Mouse (Mus musculus): ENCODE data around the gene Itsn1. TPM values are rescaled to one million over a fixed set of nuclear protein-coding genes. Genes with fewer than 3 reads are reported as not detected.

The Itsn1 gene
- total RNA-seq, 2 experiments from 2014 or later = 127 to 135 TPM

GRCm38 (mm10) chr16:91866258-91866634 lies 137.2 kb downstream of the Itsn1 start:
- DNase-seq (ENCODE audit: low spot score in 2 of 2) = no peak

DNA sequence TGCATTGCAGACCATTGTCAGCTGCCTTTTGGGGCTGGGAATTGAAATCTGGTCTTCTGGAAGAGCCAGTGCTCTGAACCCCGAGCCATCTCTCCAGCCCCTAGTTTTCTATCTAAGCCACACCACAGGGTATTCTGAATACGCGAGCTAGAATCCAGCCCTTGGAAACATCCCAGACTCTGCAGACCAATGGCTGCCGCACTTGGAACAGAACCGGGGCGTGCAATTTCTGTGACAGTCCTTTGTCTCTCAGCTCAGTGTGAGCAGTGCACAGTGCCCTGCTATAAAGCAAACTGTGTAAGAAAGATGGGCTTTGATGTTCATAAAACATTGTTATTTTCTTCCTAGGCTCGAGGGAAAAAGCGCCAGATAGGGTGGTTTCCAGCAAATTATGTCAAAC lies 138.6 kb downstream of the Itsn1 start:
- DNase-seq (ENCODE audit: low spot score in 2 of 2) = no peak

GRCm38 (mm10) chr16:91868943-91869911 lies 140.1 kb downstream of the Itsn1 start:
- DNase-seq (ENCODE audit: low spot score in 2 of 2) = no peak

DNA sequence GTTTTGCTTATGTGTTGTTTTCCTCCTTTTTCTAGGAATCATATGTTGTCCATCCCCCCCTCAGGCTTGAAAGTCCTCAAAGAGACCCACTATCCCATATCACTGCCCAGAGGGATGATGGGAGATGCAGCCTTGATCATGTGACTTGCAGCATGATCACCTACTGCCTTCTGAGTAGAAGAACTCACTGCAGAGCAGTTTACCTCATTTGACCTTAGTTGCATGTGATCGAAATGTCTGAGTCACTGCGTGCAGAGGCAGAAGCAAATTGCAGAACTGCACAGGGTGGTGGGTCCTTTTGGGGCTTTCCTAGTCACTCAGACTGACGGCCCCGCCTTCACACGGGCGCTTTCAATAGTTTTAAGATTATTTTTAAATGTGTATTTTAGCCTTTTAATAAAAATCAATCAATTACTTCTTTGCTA lies 141.1 kb downstream of the Itsn1 start:
- DNase-seq (ENCODE audit: low spot score in 2 of 2) = no peak

GRCm38 (mm10) chr16:91871188-91871587 lies 142.1 kb downstream of the Itsn1 start:
- no peak for DNase-seq (ENCODE audit: low spot score in 2 of 2)

GRCm38 (mm10) chr16:91873695-91874094 lies 144.6 kb downstream of the Itsn1 start:
- DNase-seq (ENCODE audit: low spot score in 2 of 2) = no peak

DNA sequence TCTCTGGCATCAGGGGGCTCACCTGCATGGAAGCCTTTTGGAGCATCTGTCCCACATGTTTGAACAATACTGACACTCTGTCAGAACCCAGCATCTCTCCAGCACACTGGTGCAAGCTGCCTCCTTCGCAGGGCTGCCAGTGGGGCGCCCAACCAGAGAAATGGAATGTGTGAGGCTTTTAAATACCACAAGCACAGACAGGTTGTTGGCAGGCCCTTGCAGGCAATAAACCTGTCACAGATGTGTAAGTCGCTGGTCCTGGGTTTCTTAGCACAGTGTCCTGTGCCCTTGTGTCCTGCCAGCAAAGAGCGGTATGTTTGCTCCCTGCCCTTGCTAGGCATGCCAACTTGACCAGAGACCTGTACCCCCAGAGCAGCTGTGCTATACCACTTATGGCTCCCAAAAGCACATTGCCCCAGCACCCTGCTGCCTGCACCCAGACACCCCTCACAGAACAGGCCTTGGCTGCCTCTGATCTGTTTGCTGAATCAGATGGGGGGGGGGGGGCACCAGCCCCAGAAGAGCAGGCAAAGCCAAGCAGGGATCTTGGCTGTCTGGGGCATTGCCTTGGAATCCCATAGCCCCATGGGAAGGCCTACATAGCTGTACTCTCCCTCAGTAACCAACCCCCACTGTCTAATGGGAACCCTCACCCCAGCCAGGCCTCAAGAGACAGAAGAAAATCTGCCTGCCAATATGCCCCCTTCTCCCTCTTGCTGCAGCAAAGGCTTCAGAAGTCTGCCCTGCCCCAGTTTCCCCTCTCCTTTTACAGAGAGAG lies 146.7 kb downstream of the Itsn1 start:
- DNase-seq (ENCODE audit: low spot score in 2 of 2) = no peak

GRCm38 (mm10) chr16:91876457-91876856 lies 147.4 kb downstream of the Itsn1 start:
- no peak for DNase-seq (ENCODE audit: low spot score in 2 of 2)

- no peak for DNase-seq (ENCODE audit: low spot score in 2 of 2)
Measured at GRCm38 (mm10) chr16:91879101-91879500, 150.0 kb downstream of the Itsn1 start.

- no peak for DNase-seq (ENCODE audit: low spot score in 2 of 2)
Measured at GRCm38 (mm10) chr16:91880869-91881767, 152.0 kb downstream of the Itsn1 start.

GRCm38 (mm10) chr16:91882168-91882859 lies 153.2 kb downstream of the Itsn1 start:
- DNase-seq (ENCODE audit: low spot score in 2 of 2) = no peak

- no peak for DNase-seq (ENCODE audit: low spot score in 2 of 2)
Measured at GRCm38 (mm10) chr16:91883636-91884035, 154.6 kb downstream of the Itsn1 start.

- no peak for DNase-seq (ENCODE audit: low spot score in 2 of 2)
Measured at GRCm38 (mm10) chr16:91884196-91884595, 155.1 kb downstream of the Itsn1 start.

DNA sequence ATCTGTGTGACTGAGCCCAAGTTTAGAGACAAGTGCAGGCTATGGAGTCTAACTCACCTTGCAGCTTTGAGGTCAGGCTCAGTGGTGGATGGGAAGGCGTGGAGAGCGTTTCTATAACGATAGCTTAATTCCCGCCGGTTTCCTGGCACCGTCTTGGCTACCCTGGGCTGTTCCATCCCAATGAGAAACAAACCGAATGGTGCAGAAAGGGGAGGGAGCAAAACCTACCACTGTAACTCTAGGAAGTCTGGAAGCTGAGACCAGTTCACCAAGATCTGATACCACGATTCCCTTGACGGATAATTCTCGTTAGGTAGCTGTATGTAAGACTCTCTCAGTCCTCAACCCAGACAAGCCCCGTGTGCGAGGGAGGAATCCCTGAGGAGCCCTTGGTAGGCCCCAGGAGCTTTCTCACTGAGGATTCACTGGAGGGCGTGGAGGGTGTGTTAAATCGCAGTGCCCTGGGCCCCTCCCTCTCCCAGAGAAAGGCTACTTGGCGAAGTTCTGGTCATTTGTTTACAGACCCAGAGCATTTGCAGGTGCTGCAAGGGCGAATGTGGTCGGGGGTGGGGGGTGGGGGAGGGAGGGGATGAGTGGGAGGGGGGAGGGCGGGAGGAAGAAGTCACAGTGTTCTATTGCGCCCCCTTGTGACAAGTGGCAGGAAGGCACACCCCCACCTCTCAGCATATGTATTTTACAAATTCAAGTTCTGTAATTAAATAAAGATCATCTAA lies 156.5 kb downstream of the Itsn1 start:
- no peak for DNase-seq (ENCODE audit: low spot score in 2 of 2)

GRCm38 (mm10) chr16:91888368-91888767 lies 159.3 kb downstream of the Itsn1 start:
- DNase-seq (ENCODE audit: low spot score in 2 of 2) = no peak

DNA sequence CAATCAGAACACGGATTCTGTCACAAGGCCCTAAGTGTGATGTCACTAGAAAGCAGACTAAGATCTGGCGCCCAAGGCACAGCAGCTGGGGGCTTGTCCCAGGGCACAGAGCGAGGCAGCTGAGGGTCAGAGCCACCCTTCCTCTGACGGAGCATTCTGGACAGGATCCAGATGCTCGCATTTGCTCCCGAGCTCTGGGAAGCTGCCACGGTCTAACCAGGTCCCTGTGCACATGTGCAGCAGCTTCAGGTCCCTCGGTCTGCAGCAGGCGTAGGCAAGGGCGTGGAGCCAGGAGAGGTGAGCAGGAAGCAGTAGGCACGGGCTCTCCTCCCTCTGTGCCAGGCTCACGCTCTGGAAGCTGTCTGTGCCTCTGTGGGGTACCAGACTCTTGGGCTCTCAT lies 160.8 kb downstream of the Itsn1 start:
- no peak for DNase-seq (ENCODE audit: low spot score in 2 of 2)

DNA sequence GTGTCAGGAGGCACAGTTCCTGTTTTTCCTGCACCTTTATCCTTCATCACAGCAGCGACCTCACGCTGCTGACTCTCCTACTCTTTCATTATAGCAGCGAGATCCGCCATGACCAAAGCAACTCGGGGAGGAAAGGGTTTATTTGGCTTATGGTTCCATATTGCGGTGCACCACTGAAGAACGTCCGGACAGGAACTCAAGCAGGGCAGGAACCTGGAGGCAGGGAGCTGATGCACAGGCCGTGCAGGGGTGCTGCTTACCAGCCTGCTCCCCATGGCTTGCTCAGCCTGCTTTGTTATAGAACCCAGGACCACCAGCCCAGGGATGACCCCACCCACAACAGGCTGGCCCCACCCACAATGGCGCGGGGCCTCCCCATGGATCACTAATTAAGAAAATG lies 162.1 kb downstream of the Itsn1 start:
- DNase-seq (ENCODE audit: low spot score in 2 of 2) = no peak

DNA sequence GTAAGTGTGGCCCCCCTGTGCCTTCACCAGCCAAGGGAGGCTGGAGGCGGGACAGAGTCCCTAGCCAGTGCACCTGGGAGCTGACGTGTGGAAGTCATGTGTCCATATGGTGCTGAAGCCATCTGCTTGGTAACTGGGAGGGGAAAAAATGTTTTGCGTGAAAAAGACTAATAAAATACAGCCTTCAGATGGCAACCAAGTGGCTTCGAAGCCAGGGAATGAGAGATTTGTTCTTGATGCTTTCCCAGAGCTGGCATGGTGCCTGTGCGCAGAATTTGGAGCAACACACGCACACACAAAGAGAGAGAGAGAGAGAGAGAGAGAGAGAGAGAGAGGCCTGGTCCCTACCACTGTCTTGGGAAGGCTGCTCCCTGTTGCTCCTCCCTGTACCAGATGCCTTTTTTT lies 167.3 kb downstream of the Itsn1 start:
- peak; percentile 48 to 49 for DNase-seq (ENCODE audit: low spot score in 2 of 2)
